Mouse (Mus musculus) spleen, adult 2 months (tissue): ENCODE measurements around the gene Pde8b. TPM values are rescaled to one million over a fixed set of nuclear protein-coding genes. Genes with fewer than 3 reads are reported as not detected.

Experiments
- DNase-seq, 2 experiments: peaks; one replicate each; pipeline versions ENCODE4 v3.0.0 to v3.0.0-alpha.2; 2012 to 2021; ENCODE audit warnings: low spot score in 2 of 2, low read depth in 1 of 2
- H3K27ac ChIP-seq: fragments of 200-500 bp; 2 replicates; pipeline ENCODE4 v1.5.1; 2012; ENCODE audit warnings: low read length, inconsistent platforms; ENCODE audit not compliant: insufficient read depth
- H3K27me3 ChIP-seq: fragments of 200-500 bp; 2 replicates; pipeline ENCODE4 v1.6.1; 2012; ENCODE audit warnings: mild to moderate bottlenecking, moderate library complexity, low read length, inconsistent platforms; ENCODE audit not compliant: control insufficient read depth, insufficient read depth
- H3K36me3 ChIP-seq: fragments of 200-500 bp; 2 replicates; pipeline ENCODE4 v1.6.1; 2012; ENCODE audit warnings: mild to moderate bottlenecking, low read length, inconsistent platforms; ENCODE audit not compliant: control insufficient read depth, insufficient read depth
- H3K4me1 ChIP-seq: fragments of 200-500 bp; 2 replicates; pipeline ENCODE4 v1.6.1; 2011; ENCODE audit warnings: inconsistent platforms; ENCODE audit not compliant: control insufficient read depth, insufficient read depth, insufficient read length
- H3K4me3 ChIP-seq: fragments of 200-500 bp; 2 replicates; pipeline ENCODE4 v1.5.1; 2011; ENCODE audit warnings: mild to moderate bottlenecking, inconsistent platforms; ENCODE audit not compliant: insufficient read depth, insufficient read length; ENCODE audit errors: extremely low read depth
- CTCF ChIP-seq: fragments of 200-500 bp; IDR thresholded peaks from 2 replicates; pipeline ENCODE4 v1.5.1; 2011; ENCODE audit warnings: mild to moderate bottlenecking, inconsistent platforms; ENCODE audit not compliant: insufficient read depth, insufficient read length, insufficient replicate concordance; ENCODE audit errors: extremely low read depth
- POLR2A ChIP-seq: fragments of 200-500 bp; IDR thresholded peaks from 2 replicates; pipeline ENCODE4 v1.6.1; 2011; ENCODE audit warnings: low read depth, low read length, inconsistent platforms
- WGBS: fragments of 180-500 bp; shearing (Covaris S2); methylation state at CpG from one replicate; pipeline ENCODE4 v1.1.7; 2018; 5-methylcytosine and 5-hydroxymethylcytosine counted together
- polyA plus RNA-seq: library from polyadenylated mRNA; depleted of rRNA; stranded (reverse); fragments of >200 nt; gene quantifications from 2 replicates; pipeline ENCODE4 v1.2.3, GENCODE M21; 2012

Pde8b gene
- polyA plus RNA-seq, 1 experiment = 0.71 TPM

- Histone ChIP-seq H3K4me1 (no peaks in the 10 kb centered on the region), H3K27me3 (no peaks in the 10 kb centered on the region), H3K36me3 (no peaks in the 10 kb centered on the region), H3K4me3 (no peak overlapping the region), H3K27ac (peak overlapping the region; percentile 15; the same call in 1 of the 2 replicates)
- TF ChIP-seq CTCF = no peak
- TF ChIP-seq POLR2A = no peak
- 58% methylated on average over 4 of the region's 4 CpGs for WGBS
- no peak for DNase-seq
These were observed 186.6 kb downstream of the Pde8b start for GRCm38 (mm10) chr13:95063390-95064017.

- Histone ChIP-seq H3K36me3 (no peaks in the 10 kb centered on the region), H3K4me1 (no peaks in the 10 kb centered on the region), H3K4me3 (no peak overlapping the region), H3K27ac (no peak overlapping the region), H3K27me3 (no peaks in the 10 kb centered on the region)
- 79% methylated on average over 4 of the region's 4 CpGs for WGBS
- DNase-seq = no peak
- TF ChIP-seq CTCF (no peak), POLR2A (no peak)
These were observed 191.3 kb downstream of the Pde8b start for GRCm38 (mm10) chr13:95058885-95059284.

GRCm38 (mm10) chr13:95056501-95057280 lies 193.4 kb downstream of the Pde8b start:
- no peak overlapping the region for H3K4me3 ChIP-seq
- no peak for TF ChIP-seq POLR2A
- 83% methylated on average over 11 of the region's 11 CpGs for WGBS
- no peak overlapping the region for H3K27ac ChIP-seq
- DNase-seq = no peak
- H3K27me3 ChIP-seq = no peaks in the 10 kb centered on the region
- no peaks in the 10 kb centered on the region for H3K36me3 ChIP-seq
- no peaks in the 10 kb centered on the region for H3K4me1 ChIP-seq

- no peaks in the 10 kb centered on the region for H3K27me3 ChIP-seq
- DNase-seq = no peak
- no peaks in the 10 kb centered on the region for H3K4me1 ChIP-seq
- H3K27ac ChIP-seq = no peak overlapping the region
- no peaks in the 10 kb centered on the region for H3K36me3 ChIP-seq
- no peak overlapping the region for H3K4me3 ChIP-seq
- 57% methylated on average over 1 of the region's 1 CpGs for WGBS
- TF ChIP-seq CTCF (no peak), POLR2A (no peak)
These were observed 194.3 kb downstream of the Pde8b start for GRCm38 (mm10) chr13:95055742-95056388.

GRCm38 (mm10) chr13:95052421-95052820 lies 197.7 kb downstream of the Pde8b start:
- Histone ChIP-seq H3K27ac (no peak overlapping the region), H3K27me3 (no peaks in the 10 kb centered on the region), H3K4me3 (no peak overlapping the region), H3K36me3 (no peaks in the 10 kb centered on the region), H3K4me1 (no peaks in the 10 kb centered on the region)
- DNase-seq = no peak
- TF ChIP-seq POLR2A (no peak), CTCF (no peak)
- 85% methylated on average over 3 of the region's 3 CpGs for WGBS

- WGBS = 78% methylated on average over 4 of the region's 4 CpGs
- TF ChIP-seq CTCF (no peak), POLR2A (no peak)
- no peaks in the 10 kb centered on the region for H3K27me3 ChIP-seq
- H3K4me1 ChIP-seq = no peaks in the 10 kb centered on the region
- H3K4me3 ChIP-seq = no peak overlapping the region
- DNase-seq = no peak
- H3K36me3 ChIP-seq = no peaks in the 10 kb centered on the region
- no peak overlapping the region for H3K27ac ChIP-seq
These were observed 199.7 kb downstream of the Pde8b start for GRCm38 (mm10) chr13:95050398-95050797.

GRCm38 (mm10) chr13:95044108-95044507 lies 206.0 kb downstream of the Pde8b start:
- no peak for TF ChIP-seq POLR2A
- TF ChIP-seq CTCF = no peak
- Histone ChIP-seq H3K36me3 (no peaks in the 10 kb centered on the region), H3K27me3 (no peaks in the 10 kb centered on the region), H3K27ac (no peak overlapping the region), H3K4me1 (no peaks in the 10 kb centered on the region), H3K4me3 (no peak overlapping the region)
- no peak for DNase-seq
- 17% methylated on average over 1 of the region's 1 CpGs for WGBS
